Mouse (Mus musculus) adrenal gland, postnatal 10 days (tissue): ENCODE results near the gene Slc9a9. TPM values are rescaled to one million over a fixed set of nuclear protein-coding genes. Genes with fewer than 3 reads are reported as not detected.

Experiments
- DNase-seq: peaks from one replicate; pipeline ENCODE4 v3.0.0; 2021; ENCODE audit warnings: mixed read lengths
- total RNA-seq, 2 experiments: library from RNA; stranded (reverse); gene quantifications; 2 replicates each; pipeline ENCODE4 v1.2.3; 2021

The Slc9a9 gene
- total RNA-seq, 2 experiments from 2014 or later, result 3.2 to 4.3 TPM

DNA sequence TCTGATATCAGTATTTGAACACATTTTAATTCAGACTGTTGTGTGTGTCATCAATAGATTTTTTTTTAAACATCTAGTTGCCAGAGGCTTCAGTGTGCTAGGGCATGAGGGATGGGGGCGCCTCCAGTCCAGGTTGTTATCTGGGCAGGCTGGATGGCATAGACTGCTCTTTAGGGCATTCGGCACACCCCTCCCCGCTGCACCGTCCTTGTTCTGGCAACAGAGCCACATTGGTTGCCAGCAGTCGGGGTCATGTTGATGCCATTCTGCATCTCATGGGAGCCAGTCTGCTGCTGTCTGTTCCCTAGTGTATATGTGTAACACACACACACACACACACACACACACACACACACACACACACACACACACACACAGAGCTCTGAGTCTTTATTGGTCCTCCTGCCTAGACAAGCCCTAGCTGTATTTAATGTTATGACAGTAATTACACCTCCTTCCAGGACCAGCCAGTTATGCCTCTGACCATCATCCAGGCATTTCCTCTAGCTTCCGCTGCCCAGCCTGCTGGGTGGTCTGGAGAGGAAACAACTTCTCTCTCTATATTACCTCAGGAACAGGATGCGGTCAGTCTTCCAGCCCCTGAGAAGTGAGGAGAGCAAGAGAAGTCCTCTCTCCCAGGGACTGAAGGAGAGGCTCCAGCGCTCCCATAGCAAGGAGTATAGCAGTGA is 63.0 kb downstream of the Slc9a9 start:
- DNase-seq, result peak; percentile 45

DNA sequence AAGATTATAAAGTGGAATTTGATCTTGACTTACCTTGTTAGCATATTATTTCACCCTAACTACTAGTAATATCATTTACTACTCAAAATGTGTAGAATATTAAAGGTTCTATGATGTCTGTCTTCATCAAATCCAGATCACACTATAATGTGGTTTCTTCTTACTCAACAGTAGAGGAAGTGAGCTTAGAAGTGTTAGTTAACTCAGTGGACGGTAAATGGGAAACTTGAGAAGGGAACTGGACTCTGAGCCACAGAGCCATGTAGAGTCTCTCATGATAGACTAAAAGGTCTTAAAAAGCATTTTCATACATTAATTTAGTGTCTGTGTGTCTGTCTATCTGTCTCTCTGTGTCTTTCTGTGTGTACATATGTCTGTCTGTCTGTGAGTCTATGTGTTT is 64.6 kb downstream of the Slc9a9 start:
- DNase-seq, result no peak

DNA sequence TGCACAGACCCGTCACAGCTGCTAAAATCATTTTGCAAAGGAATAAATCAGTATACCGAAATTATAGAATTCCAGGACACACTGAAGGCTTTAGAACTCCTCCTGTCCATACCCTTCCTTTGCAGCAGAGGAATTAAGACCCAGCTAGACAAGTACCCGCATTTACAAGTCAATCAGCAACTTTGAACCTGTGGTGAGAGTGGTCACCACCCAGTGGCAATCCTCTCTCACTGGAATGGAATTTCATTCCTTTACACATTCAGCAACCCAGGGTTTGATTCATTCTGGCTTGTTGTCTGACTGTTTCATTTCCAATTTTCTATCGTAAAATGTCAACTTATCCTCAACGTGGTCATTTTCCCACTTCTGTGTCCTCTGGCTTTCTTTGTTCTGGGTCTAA is 67.5 kb downstream of the Slc9a9 start:
- no peak for DNase-seq

DNA sequence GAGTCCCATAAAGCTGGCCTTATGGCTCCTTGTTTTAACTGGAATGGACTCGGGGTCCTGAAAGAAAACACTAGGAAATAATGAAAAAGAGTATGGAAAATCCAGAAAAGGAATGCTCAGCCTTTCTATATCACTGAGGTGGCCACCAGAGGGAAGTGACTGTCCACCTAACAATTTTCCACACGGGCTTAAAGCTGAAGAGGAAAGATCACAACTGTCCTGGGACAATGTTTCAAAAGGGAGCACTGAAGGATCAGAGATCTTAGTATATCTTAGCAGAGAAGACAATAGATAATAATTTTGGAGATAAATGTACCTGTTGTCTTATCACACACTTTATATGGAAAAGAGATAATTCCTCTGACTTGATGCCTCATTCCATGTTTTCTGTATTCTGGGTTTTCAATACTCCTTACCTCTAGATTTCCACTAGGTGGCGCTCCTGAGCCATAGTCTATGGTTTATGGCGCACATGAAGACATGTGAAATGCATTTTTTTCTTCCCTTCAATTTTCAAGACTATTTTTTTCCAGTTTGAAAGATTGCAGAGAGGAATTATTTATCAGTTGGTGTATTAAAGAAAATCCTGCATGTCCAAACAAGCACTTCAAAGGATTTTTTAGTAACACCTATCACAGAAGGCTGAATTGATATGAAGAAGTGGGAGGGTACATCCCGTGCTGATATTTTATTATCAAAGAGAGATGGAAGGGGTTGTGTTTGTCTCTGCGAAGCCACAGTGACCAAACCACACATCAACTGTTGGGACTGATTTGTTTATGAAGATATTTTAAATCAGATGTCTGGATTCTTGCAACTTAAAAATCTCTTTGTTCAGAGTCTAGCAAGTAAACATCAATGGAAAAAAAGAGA is 69.1 kb downstream of the Slc9a9 start:
- DNase-seq, result peak; percentile 83

DNA sequence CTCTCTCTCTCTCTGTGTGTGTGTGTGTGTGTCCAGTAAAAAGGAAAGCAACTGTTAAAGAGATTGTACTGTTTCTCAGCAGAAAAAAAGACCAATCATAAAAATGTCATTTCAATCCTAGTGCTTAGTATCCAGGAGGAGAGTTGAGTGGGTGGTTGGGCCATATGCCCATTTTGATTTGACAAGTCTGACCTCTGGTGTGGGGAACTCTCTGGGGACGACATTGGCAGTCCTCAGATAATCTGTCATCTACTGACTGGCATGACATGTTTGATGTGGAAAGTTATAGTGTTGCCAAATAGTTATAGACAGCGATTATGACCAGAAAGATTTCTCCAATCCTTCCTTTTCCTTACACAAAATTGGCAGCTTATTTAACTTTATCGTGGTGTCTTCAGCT is 71.1 kb downstream of the Slc9a9 start:
- peak; percentile 59 for DNase-seq

DNA sequence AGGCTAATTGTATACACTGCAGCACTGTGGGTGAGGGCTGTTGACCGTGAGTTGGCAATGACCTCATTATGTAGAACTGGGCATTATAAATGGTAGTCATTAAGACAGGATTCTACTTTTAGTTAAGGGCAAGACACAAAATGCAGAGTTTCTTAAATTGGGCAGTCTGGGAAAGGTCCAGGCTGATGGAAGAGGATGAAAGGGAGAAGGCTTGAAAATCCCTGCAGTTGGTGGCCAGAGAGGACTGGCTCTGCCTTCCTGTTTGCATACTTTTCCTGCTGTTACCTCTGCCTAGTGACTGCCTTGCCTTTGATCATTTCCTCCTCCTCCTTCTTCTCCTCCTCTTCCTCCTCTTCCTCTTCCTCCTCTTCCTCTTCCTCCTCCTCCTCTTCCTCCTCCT is 73.6 kb downstream of the Slc9a9 start:
- no peak for DNase-seq

DNA sequence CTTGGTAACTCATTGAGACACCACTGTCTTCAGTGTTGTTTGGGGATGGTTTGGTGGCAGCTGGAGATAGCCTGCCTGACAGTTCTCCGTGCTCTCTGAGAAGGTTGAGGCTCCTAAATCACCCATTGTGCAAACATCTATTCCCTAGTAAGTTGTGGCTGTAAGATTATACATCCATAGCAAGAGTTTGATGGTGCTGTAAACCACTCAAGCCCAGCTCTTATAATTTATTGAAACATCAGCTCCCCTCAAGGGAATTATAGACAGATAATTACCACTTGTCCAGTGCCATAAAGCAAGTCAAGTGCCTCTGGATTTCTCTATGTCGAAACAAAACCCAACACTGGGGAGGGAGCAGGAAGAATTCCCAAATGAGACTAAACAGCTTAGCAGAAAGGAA is 78.8 kb downstream of the Slc9a9 start:
- DNase-seq, result no peak

DNA sequence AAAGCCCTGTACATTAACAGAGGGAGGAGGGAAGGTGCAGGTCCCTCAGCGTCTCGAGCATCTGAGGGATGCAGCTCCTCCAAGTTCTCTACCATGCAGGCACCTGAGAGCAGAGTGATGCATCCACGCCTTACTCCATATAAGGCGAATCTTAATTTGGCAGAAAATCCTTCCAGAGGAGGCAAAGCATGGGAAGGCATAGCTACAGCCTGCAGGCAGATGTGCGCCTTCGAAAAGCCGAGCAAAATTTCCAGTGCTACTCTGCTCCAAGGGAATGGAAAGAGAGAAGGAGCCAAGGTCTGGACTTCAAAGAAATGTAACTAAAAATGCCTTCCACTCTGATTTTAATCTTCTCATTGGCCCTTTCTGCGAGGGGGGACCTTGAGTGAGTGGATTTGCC is 80.5 kb downstream of the Slc9a9 start:
- DNase-seq, result peak; percentile 14

DNA sequence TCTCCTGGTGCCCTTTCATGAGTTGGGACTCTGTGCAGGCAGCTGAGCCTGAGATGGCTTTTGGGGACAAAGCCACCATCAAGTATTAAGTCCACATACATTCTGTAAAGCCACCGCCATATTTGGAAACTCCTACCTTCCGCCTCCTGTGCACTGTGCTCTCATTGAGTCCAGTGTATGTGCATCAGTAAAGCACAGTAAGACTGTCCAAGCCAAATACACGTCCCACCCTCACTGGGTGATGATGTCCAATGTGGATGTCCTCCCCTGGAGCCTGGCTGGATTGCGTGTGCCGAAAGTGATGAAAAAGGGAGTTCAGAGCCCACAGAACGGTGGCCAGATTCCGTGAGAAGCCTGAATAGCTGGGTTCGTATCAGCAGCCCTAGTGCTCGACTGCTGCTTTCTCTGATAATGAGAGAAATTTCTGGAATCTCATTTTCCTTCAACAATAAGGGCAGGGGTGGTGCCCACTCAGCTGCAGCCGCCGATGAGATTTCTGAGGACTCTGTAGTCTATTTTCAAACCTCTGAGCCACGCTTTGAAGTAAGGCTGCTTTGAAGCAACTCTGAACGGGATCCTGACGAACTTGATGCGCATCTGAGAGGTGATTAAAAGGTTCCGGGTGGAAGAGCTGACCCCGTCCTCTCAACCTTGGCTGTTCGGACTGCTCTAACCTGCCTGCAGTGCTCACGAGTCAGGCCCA is 81.4 kb downstream of the Slc9a9 start:
- no peak for DNase-seq

DNA sequence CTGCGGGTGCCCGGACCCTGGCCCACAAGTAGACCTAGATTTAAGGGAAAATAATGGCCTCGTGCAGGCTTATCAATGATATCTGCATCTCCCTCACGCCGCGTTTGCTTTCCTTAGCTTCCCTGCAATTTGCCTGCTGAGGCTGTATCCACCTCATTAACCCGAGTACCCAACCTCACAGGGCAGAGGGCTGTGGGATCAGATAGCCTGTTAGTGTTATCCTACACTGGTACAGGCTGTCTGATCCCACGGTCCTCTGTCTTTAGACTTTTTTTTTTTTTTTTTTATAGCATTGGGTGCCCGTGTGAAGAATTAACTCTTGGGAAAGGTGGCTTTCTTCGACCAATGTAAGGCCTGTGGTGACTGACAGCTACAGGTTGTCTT is 81.9 kb downstream of the Slc9a9 start:
- no peak for DNase-seq

DNA sequence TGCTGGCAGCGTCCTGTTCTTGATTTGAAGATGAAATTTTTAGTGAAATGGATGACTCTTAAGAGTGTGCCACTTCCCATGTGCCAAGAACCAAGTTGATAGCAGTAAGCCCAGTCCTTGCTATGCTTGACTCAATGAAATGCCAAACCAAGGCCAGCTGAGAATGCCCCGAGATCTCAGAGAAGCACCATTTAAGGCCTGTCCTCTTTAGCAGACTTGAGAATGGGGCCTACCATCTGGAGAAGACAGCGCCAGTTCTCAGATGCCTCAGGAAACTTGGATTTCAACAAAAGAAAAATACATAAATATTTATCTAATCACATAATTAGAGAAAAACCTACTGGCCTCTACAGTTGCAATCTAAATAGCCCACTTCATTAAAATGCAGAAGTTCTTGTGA is 82.4 kb downstream of the Slc9a9 start:
- DNase-seq, result no peak

DNA sequence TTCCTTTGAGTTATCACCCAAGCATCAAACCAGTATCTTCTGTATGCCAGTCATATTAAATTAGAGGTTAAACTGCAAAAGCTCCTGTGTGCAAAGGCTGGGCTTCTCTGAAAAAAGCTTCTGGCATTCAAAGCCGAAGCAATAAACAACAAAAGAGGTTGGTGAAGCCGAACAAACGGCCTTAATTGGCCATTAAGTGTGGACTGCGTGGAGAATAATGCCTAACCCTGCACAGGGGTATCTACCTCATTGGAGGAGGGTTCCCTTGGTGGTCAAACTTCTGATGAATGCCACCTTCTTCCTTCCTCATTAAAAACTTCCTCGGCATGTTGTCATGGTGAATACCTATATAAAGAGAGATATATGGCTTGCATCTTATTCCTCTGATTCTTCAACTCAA is 90.2 kb downstream of the Slc9a9 start:
- DNase-seq, result no peak

DNA sequence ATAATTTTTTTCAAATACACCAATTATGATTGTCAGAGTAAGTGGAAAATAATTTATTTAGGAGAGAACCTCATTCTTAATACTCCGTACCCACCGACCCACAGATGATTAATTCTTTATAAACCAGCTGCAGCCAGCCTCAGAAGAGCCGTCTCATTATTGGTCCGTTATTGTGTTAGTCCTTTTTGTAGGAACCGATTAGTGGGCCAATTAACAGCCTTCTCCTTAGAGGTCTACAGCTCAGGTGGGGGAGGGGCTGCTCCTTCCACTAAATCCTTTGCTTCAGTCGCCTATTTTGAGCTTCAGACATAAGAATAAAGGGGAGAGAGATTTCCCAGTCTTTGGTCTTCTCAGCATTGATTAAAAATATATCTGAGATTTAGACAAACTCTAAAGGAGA is 98.4 kb downstream of the Slc9a9 start:
- DNase-seq, result no peak

DNA sequence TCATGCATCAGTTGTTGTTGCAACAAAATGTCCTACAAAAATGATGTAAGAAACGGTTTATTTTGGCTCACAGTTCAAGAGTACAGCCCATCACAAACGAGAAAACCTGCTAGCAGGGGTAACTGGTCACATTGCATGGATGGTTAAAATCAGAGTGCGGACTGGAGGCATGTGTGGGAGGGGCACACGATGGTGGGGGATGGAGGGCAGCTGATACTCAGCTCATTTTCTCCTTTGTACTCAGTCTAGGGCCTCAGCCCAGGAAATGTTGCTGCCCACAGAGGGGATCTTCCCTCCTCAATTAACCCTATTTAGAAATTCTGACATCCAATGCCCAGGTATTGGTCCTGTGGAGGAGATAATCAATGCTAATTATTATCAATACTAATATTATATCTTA is 98.8 kb downstream of the Slc9a9 start:
- no peak for DNase-seq

DNA sequence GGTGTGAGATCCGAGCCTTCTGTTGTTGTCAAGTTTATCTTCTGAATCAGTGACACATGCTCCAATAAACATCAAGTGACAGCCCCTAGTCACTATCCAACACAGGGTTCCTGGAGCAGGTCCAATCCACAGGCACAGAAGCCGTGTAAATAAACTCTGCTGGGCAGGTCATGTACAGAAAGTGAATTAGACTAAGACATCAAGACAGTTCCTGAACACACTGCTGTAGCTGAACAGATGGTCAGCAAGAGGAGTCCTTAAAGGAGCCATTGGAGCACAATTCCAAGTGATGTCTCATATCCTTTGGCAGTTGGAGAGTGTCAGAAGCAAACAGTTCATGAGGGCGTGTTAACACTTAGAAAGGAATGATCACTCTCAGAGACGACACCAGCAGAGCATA is 103.6 kb downstream of the Slc9a9 start:
- no peak for DNase-seq

DNA sequence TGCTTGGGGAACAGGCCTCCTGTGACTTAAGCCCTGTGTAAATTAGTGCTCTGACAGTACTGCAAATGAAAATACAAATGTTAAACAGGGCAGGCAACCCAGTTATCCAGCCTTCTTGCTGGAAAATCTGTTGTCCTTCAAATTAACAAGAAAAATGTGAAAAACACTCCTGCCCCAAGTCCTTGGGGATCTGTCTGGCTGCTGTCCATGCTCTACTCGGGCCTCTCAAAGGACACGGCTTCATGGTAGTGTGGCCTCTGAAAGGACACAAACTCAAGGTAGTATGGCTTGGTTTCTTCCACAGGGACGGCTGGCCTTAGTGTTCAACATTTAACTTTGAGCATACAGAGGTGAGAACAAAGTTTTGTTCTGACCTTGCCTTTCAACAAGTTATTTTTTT is 118.6 kb downstream of the Slc9a9 start:
- peak; percentile 75 for DNase-seq

DNA sequence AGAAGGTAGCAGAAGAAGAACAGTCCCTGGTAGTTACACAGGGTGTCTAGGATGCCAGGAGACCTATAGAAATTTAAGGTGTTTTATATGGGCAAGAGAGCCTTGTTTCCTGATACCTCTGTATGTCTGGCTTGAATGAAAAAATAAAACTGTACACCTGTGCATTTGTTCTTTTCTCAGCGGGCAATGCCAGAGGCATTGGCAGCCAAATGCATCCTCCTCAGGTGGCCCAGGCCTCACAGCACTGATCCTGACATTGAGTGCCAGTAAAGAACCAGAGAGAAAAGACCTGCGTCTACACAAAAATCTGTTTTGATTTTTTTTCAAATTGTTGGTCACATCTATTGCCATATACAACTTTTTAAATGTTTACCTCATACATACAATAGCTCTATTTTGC is 121.3 kb downstream of the Slc9a9 start:
- DNase-seq, result no peak

DNA sequence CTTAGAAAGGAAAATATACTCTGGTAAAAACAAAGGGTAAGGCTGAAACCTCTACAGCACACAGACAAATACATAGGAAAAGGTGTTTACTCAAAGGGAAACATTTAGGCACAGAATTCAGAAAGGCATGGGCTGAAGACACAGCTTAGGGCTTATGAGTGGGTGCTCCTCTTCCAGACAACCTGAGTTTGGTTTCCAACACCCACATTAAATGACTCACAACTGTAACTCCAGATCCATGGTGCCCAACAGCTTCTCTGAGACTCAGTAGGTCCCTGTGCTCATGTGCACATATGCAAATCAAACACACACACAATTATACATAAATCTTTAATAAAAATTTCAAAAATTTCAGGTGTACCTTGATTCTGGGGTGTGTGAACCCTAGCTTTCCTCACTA is 133.4 kb downstream of the Slc9a9 start:
- no peak for DNase-seq

DNA sequence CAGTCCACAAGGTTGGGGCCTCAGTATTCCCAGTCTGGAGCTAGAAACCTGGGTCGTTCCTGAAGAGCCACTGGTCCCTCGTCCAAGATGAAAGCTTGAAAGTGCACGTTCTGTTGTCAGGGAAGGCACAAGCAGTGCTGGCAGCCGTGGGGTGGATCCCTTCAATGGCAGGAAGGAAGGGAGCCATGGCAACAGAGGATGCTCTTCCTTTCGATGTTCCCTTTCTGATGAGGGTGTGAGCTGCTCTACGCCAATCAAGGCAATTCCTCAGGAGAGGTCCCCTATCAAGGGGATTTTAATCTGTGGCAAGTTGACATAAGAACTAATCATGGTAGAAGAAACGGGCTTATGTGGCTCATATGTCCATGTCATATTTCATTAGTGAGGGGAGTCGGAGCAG is 135.8 kb downstream of the Slc9a9 start:
- no peak for DNase-seq

DNA sequence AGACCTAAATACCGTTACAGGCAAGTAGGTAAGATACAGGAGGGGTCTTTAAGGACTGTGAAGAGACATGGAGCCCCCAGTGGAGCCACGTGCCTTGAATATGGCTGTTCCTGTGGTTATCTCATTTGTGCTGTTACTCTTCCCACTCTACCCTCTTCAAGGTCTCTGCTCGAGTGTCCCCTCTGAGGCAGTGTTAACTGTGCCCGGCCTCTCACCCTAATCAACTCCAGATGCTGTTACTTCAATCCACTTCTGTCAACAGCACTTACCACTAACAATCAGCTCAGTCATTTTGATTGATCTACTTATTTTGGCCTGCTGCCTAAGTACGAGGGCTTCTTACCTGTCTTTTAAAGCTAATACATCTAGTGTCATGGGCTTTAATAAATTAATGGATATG is 145.8 kb downstream of the Slc9a9 start:
- no peak for DNase-seq

DNA sequence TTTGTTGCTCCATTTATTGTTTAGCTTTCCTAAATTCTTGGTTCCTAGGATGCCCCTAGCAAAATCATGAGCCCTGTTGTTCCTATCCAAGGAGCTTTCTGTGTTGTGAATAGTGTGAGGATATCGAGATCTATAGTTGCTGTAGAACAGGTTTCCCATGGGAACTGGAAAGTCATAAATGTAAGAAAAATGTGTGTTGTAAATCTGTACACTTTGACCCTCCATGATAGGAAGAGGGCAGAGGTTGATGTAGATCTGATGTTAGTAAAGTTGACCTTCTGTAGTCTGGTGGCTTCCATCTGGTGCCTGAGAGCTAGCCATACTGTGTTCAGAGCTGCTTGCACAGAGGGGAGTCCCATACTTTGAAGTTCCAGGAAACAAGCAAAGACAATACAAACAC is 151.6 kb downstream of the Slc9a9 start:
- DNase-seq, result no peak

DNA sequence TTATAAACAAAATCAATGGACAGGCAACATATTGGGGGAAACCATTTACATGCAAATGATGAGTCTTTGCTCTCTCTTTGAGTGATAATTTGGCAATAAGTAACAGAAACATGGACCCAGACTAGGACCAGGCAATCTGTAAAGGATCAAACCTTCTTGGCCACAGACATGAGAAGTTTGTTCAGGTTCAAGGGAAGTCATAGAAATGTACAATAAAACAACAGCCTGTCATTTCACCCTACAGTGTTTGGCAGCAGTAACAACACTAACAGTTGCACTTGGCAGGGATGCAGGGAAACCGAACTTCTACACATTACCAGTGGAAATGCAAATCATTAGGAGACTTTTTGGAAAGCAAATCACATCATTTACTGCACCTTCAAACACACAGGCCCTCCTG is 164.1 kb downstream of the Slc9a9 start:
- no peak for DNase-seq

DNA sequence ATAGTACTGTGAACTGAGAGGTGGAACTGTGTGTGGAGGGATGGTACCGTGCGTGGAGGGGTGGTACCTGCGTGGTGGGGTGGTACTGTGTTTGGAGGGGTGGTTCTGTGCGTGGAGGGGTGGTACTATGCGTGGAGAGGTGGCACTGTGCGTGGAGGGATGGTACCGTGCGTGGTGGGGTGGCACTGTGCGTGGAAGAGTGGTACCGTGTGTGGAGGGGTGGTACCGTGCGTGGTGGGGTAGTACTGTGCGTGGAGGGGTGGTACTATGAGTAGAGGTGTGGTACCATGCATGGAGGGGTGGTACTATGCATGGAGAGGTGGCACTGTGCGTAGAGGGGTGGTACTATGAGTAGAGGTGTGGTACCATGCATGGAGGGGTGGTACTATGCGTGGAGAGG is 167.7 kb downstream of the Slc9a9 start:
- DNase-seq, result no peak
